Mouse (Mus musculus): ENCODE results near the gene Supt20. TPM values are rescaled to one million over a fixed set of nuclear protein-coding genes. Genes with fewer than 3 reads are reported as not detected.
A peak's percentile ranks its signal among the peaks of the same experiment; 100 is the strongest.
"Not testable (repeated sequence)": the region's sequence is repeated elsewhere in the genome, so short reads cannot be mapped to it uniquely, and the experiment has no call there.

Supt20 gene
- polyA plus RNA-seq, 1 experiment from 2014 or later, result 102 TPM

GRCm38 (mm10) chr3:54760321-54761115, 67.9 kb downstream of the Supt20 start:
- ATAC-seq, result no peak
- 76% methylated on average over 15 of the region's 15 CpGs for WGBS
- H3K4me2 ChIP-seq (ENCODE audit: low read length), result no peak overlapping the region

GRCm38 (mm10) chr3:54761258-54761657, 68.7 kb downstream of the Supt20 start:
- Histone ChIP-seq H3K36me3 (ENCODE audit: control insufficient read depth, insufficient read depth) (no peaks in the 10 kb centered on the region), H3K9ac (replicated peaks; ENCODE audit: low read depth, low read length) (no peak overlapping the region), H3K4me3 (replicated peaks; ENCODE audit: low read length) (no peak overlapping the region), H3K27me3 (replicated peaks; ENCODE audit: control insufficient read depth, insufficient read depth, low read length) (peaks cover 3% of the 10 kb centered on the region; the same call in 1 of the 2 replicates), H3K9me3 (ENCODE audit: control insufficient read depth, low read length) (no peaks in the 10 kb centered on the region), H3K4me1 (replicated peaks; ENCODE audit: control insufficient read depth, insufficient read depth, low read length) (peaks cover 3% of the 10 kb centered on the region), H3K27ac (ENCODE audit: low read length) (no peak overlapping the region), H3K4me2 (ENCODE audit: low read length) (no peak overlapping the region)
- ATAC-seq, result no peak
- WGBS, result 71% methylated on average over 1 of the region's 1 CpGs

More at GRCm38 (mm10) chr3:54760321-54761115, 67.9 kb downstream of the Supt20 start:
- Histone ChIP-seq H3K36me3 (ENCODE audit: control insufficient read depth, insufficient read depth) (no peaks in the 10 kb centered on the region), H3K4me1 (replicated peaks; ENCODE audit: control insufficient read depth, insufficient read depth, low read length) (peaks cover 10% of the 10 kb centered on the region), H3K27ac (ENCODE audit: low read length) (no peak overlapping the region), H3K9me3 (ENCODE audit: control insufficient read depth, low read length) (no peaks in the 10 kb centered on the region), H3K4me3 (replicated peaks; ENCODE audit: low read length) (no peak overlapping the region), H3K9ac (replicated peaks; ENCODE audit: low read depth, low read length) (no peak overlapping the region), H3K27me3 (replicated peaks; ENCODE audit: control insufficient read depth, insufficient read depth, low read length) (peaks cover 3% of the 10 kb centered on the region; the same call in 1 of the 2 replicates)

GRCm38 (mm10) chr3:54764418-54764817, 71.8 kb downstream of the Supt20 start:
- Histone ChIP-seq H3K27me3 (replicated peaks; ENCODE audit: control insufficient read depth, insufficient read depth, low read length) (no peaks in the 10 kb centered on the region), H3K9ac (replicated peaks; ENCODE audit: low read depth, low read length) (no peak overlapping the region), H3K4me3 (replicated peaks; ENCODE audit: low read length) (no peak overlapping the region), H3K36me3 (ENCODE audit: control insufficient read depth, insufficient read depth) (no peaks in the 10 kb centered on the region), H3K4me2 (ENCODE audit: low read length) (no peak overlapping the region), H3K4me1 (replicated peaks; ENCODE audit: control insufficient read depth, insufficient read depth, low read length) (no peaks in the 10 kb centered on the region), H3K9me3 (ENCODE audit: control insufficient read depth, low read length) (no peaks in the 10 kb centered on the region), H3K27ac (ENCODE audit: low read length) (no peak overlapping the region)
- 83% methylated on average over 18 of the region's 18 CpGs for WGBS
- peak; percentile 47; the same call in 1 of the 2 replicates for ATAC-seq

- H3K27me3 ChIP-seq (replicated peaks; ENCODE audit: control insufficient read depth, insufficient read depth, low read length); H3K9ac ChIP-seq (replicated peaks; ENCODE audit: low read depth, low read length); H3K4me1 ChIP-seq (replicated peaks; ENCODE audit: control insufficient read depth, insufficient read depth, low read length); H3K9me3 ChIP-seq (ENCODE audit: control insufficient read depth, low read length); H3K36me3 ChIP-seq (ENCODE audit: control insufficient read depth, insufficient read depth); H3K27ac ChIP-seq (ENCODE audit: low read length); ATAC-seq; H3K4me2 ChIP-seq (ENCODE audit: low read length); H3K4me3 ChIP-seq (replicated peaks; ENCODE audit: low read length): not testable (repeated sequence)
- 88% methylated on average over 6 of the region's 6 CpGs for WGBS
Observed at GRCm38 (mm10) chr3:54765521-54765920, 72.9 kb downstream of the Supt20 start.

- H3K9me3 ChIP-seq (ENCODE audit: control insufficient read depth, low read length), result no peaks in the 10 kb centered on the region
- no peaks in the 10 kb centered on the region for H3K4me1 ChIP-seq (replicated peaks; ENCODE audit: control insufficient read depth, insufficient read depth, low read length)
- no peaks in the 10 kb centered on the region for H3K27me3 ChIP-seq (replicated peaks; ENCODE audit: control insufficient read depth, insufficient read depth, low read length)
- no peak overlapping the region for H3K9ac ChIP-seq (replicated peaks; ENCODE audit: low read depth, low read length)
- no peaks in the 10 kb centered on the region for H3K36me3 ChIP-seq (ENCODE audit: control insufficient read depth, insufficient read depth)
- ATAC-seq, result no peak
- 84% methylated on average over 14 of the region's 14 CpGs for WGBS
- no peak overlapping the region for H3K27ac ChIP-seq (ENCODE audit: low read length)
- no peak overlapping the region for H3K4me2 ChIP-seq (ENCODE audit: low read length)
- H3K4me3 ChIP-seq (replicated peaks; ENCODE audit: low read length), result no peak overlapping the region
Observed at GRCm38 (mm10) chr3:54766034-54766433, 73.4 kb downstream of the Supt20 start.

- WGBS, result 92% methylated on average over 5 of the region's 5 CpGs
- no peaks in the 10 kb centered on the region for H3K27me3 ChIP-seq (replicated peaks; ENCODE audit: control insufficient read depth, insufficient read depth, low read length)
- H3K36me3 ChIP-seq (ENCODE audit: control insufficient read depth, insufficient read depth), result no peaks in the 10 kb centered on the region
- ATAC-seq, result no peak
- H3K27ac ChIP-seq (ENCODE audit: low read length), result no peak overlapping the region
- H3K4me1 ChIP-seq (replicated peaks; ENCODE audit: control insufficient read depth, insufficient read depth, low read length), result no peaks in the 10 kb centered on the region
- no peak overlapping the region for H3K9ac ChIP-seq (replicated peaks; ENCODE audit: low read depth, low read length)
- no peaks in the 10 kb centered on the region for H3K9me3 ChIP-seq (ENCODE audit: control insufficient read depth, low read length)
- H3K4me2 ChIP-seq (ENCODE audit: low read length), result no peak overlapping the region
- no peak overlapping the region for H3K4me3 ChIP-seq (replicated peaks; ENCODE audit: low read length)
Observed at GRCm38 (mm10) chr3:54766811-54767210, 74.2 kb downstream of the Supt20 start.

GRCm38 (mm10) chr3:54768592-54768991, 76.0 kb downstream of the Supt20 start:
- 91% methylated on average over 8 of the region's 8 CpGs for WGBS

GRCm38 (mm10) chr3:54769349-54770275, 77.0 kb downstream of the Supt20 start:
- no peak overlapping the region for H3K9ac ChIP-seq (replicated peaks; ENCODE audit: low read depth, low read length)
- H3K4me3 ChIP-seq (replicated peaks; ENCODE audit: low read length), result no peak overlapping the region
- H3K9me3 ChIP-seq (ENCODE audit: control insufficient read depth, low read length), result peaks cover 3% of the 10 kb centered on the region; the same call in 1 of the 2 replicates
- H3K4me1 ChIP-seq (replicated peaks; ENCODE audit: control insufficient read depth, insufficient read depth, low read length), result no peaks in the 10 kb centered on the region
- WGBS, result 58% methylated on average over 17 of the region's 17 CpGs
- no peaks in the 10 kb centered on the region for H3K36me3 ChIP-seq (ENCODE audit: control insufficient read depth, insufficient read depth)
- no peak overlapping the region for H3K27ac ChIP-seq (ENCODE audit: low read length)
- no peak for ATAC-seq
- H3K4me2 ChIP-seq (ENCODE audit: low read length), result no peak overlapping the region
- no peaks in the 10 kb centered on the region for H3K27me3 ChIP-seq (replicated peaks; ENCODE audit: control insufficient read depth, insufficient read depth, low read length)

More at GRCm38 (mm10) chr3:54768592-54768991, 76.0 kb downstream of the Supt20 start:
- Histone ChIP-seq H3K4me3 (replicated peaks; ENCODE audit: low read length) (no peak overlapping the region), H3K27me3 (replicated peaks; ENCODE audit: control insufficient read depth, insufficient read depth, low read length) (no peaks in the 10 kb centered on the region), H3K9me3 (ENCODE audit: control insufficient read depth, low read length) (peaks cover 1% of the 10 kb centered on the region; the same call in 1 of the 2 replicates), H3K9ac (replicated peaks; ENCODE audit: low read depth, low read length) (no peak overlapping the region), H3K4me2 (ENCODE audit: low read length) (no peak overlapping the region), H3K27ac (ENCODE audit: low read length) (no peak overlapping the region), H3K36me3 (ENCODE audit: control insufficient read depth, insufficient read depth) (no peaks in the 10 kb centered on the region), H3K4me1 (replicated peaks; ENCODE audit: control insufficient read depth, insufficient read depth, low read length) (no peaks in the 10 kb centered on the region)
- no peak for ATAC-seq

- no peak overlapping the region for H3K9ac ChIP-seq (replicated peaks; ENCODE audit: low read depth, low read length)
- H3K27ac ChIP-seq (ENCODE audit: low read length), result no peak overlapping the region
- no peaks in the 10 kb centered on the region for H3K27me3 ChIP-seq (replicated peaks; ENCODE audit: control insufficient read depth, insufficient read depth, low read length)
- ATAC-seq, result no peak
- peaks cover 3% of the 10 kb centered on the region; the same call in 1 of the 2 replicates for H3K9me3 ChIP-seq (ENCODE audit: control insufficient read depth, low read length)
- no peak overlapping the region for H3K4me2 ChIP-seq (ENCODE audit: low read length)
- no peaks in the 10 kb centered on the region for H3K4me1 ChIP-seq (replicated peaks; ENCODE audit: control insufficient read depth, insufficient read depth, low read length)
- no peak overlapping the region for H3K4me3 ChIP-seq (replicated peaks; ENCODE audit: low read length)
- 85% methylated on average over 6 of the region's 6 CpGs for WGBS
- H3K36me3 ChIP-seq (ENCODE audit: control insufficient read depth, insufficient read depth), result no peaks in the 10 kb centered on the region
Observed at GRCm38 (mm10) chr3:54773613-54774012, 81.0 kb downstream of the Supt20 start.
